Mouse (Mus musculus): ENCODE data around the gene Map7. TPM values are rescaled to one million over a fixed set of nuclear protein-coding genes. Genes with fewer than 3 reads are reported as not detected.

The Map7 gene
- total RNA-seq, 2 experiments from 2014 or later: 102 to 118 TPM

DNA sequence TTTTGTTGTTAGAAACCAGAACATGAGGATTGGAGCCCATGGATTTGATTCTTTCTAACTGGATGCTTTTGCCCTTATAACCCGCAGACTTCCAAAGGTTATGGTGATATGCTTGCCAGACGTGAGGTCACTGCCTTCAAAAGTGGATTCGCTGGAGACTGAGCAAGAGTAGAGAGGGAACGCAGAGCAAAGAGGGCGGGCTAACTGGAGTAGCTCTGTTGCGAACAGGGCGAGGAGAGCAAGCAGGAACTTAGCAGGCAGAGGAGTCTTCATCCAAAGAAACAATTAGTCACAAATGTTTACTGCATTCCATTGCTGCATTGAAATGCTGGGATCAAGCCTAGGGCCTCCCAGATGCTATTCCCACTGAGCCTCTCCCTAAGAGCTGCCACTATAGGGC, 95.0 kb downstream of the Map7 start:
- Histone ChIP-seq H3K4me3 (no peak overlapping the region), H3K27ac (no peak overlapping the region)
- TF ChIP-seq CTCF (IDR thresholded peaks at IDR 0.05): no peak
- intact Hi-C loops (cut with DNase I): loop anchor here (5.0 kb wide), 1 partner anchor 86 kb away; no protein-coding TSS in a partner anchor
- no peak for DNase-seq (ENCODE audit: extremely low spot score in 1 of 2, low spot score in 2 of 2)

GRCm38 (mm10) chr10:20245082-20245481, 96.8 kb downstream of the Map7 start:
- Histone ChIP-seq H3K4me3 (no peak overlapping the region), H3K27ac (no peak overlapping the region)
- DNase-seq (ENCODE audit: extremely low spot score in 1 of 2, low spot score in 2 of 2): no peak
- intact Hi-C loops (cut with DNase I): loop anchor here (2.0 kb wide), 1 partner anchor 74 kb away; no protein-coding TSS in a partner anchor
- TF ChIP-seq CTCF (IDR thresholded peaks at IDR 0.05): no peak

- intact Hi-C loops (cut with DNase I): no loop called here
- no peak for DNase-seq (ENCODE audit: extremely low spot score in 1 of 2, low spot score in 2 of 2)
- no peak overlapping the region for H3K27ac ChIP-seq
Observed at GRCm38 (mm10) chr10:20249091-20249490, 100.8 kb downstream of the Map7 start.

DNA sequence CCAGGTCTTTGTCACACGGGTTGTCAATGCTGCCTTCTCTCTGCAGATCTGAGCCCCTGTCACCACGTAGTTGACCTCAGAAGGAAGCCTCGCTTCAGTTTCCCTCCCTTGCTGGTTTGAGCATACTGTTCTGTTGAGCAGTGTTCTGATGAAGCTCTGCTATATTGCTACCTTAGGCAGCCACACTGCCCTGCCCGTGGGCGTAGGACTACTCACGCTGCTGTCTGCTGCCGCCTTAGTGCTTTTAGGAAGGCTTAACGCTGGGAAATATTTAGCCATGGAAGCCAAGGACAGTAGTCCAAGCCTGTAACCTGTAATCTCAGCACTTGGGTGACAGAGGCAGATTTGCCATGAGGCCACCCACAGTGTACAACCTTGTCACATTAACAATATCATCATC, 107.3 kb downstream of the Map7 start:
- no peak for DNase-seq (ENCODE audit: extremely low spot score in 1 of 2, low spot score in 2 of 2)
- H3K4me3 ChIP-seq: no peak overlapping the region
- H3K27ac ChIP-seq: no peak overlapping the region
- intact Hi-C loops (cut with DNase I): no loop called here
- TF ChIP-seq CTCF (IDR thresholded peaks at IDR 0.05): no peak

More at GRCm38 (mm10) chr10:20249091-20249490, 100.8 kb downstream of the Map7 start:
- H3K4me3 ChIP-seq: no peak overlapping the region
- TF ChIP-seq CTCF (IDR thresholded peaks at IDR 0.05): no peak

DNA sequence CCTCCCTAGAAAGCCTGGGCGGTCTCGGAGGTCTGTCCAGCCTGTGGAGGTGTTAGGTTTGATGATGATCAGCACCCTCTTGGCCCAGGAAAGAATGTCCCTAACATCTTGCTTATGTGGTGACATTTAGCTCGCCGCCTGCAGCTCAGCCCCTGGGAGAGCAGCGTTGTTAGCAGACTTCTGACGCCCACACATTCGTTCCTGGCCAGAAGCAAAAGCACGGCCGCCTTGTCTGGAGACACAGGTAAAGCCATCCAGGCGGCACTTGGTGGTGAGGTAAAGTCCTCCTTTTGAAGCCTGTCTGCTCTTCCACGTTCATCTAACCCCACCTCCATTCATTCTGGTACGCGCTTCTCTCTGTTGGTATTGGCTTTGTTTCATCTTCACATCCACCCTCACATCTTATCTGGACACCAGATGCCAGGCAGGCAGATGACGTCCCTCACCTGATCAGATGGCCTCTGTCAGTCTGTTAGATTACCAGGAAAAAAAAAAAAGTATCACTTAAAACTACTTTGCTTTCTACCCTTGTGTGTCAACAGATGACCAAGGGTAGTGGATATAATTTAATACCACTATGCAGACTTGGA, 108.9 kb downstream of the Map7 start:
- intact Hi-C loops (cut with DNase I): no loop called here

DNA sequence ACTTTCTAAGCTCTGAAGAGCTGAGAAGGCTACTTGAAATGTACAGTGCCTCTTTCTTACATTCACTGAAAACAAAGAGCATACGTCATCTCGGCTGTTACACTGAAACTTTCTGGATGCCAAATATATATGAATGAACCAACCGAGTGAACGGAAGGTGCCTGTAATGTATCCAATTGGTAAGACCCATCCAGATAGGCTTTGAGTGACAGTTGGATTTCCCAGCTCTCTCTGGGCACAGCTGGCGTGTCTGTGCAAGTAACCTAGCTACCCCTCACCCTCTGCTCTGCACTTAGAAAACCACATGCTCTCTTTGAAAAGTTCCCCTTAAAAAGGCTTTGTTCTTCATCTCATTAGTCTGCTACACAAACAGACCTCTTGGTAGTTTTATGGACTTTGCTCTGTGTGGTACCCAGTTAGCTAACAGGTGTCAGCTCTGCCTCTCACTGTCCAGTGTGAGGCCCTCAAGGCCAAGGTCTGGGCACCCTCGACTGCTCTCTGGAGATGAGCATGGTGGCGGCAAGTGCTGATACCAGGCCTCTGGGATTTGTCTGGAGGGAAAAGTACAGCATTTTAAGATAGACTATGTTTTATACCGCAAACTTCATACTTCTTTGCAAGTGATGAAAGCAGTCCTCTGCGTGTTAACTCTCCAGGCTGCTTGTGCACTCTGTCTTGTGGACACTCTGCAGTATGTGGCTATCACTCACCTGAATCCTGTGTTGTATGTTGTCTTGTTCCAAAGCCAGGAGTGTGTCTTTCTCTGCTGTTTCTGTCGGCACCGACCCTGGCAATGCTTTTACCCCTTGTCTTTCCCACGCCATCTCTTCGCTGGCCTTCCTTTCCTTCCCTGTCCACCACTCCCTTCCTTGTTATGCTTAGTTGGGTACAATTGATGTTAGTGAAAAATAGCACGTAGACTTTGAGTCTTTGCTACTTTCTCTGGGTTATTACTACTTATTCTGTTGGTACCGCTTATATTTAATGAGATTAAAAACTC, 109.8 kb downstream of the Map7 start:
- intact Hi-C loops (cut with DNase I): no loop called here
- no peak for DNase-seq (ENCODE audit: extremely low spot score in 1 of 2, low spot score in 2 of 2)
- no peak for TF ChIP-seq CTCF (IDR thresholded peaks at IDR 0.05)
- no peak overlapping the region for H3K4me3 ChIP-seq
- H3K27ac ChIP-seq: no peak overlapping the region

More for the DNA sequence above, 108.9 kb downstream of the Map7 start:
- Histone ChIP-seq H3K27ac (no peak overlapping the region), H3K4me3 (no peak overlapping the region)
- no peak for DNase-seq (ENCODE audit: extremely low spot score in 1 of 2, low spot score in 2 of 2)
- no peak for TF ChIP-seq CTCF (IDR thresholded peaks at IDR 0.05)

GRCm38 (mm10) chr10:20259476-20259875, 111.2 kb downstream of the Map7 start:
- TF ChIP-seq CTCF (IDR thresholded peaks at IDR 0.05): no peak; the same call in 1 of the 2 replicates
- Histone ChIP-seq H3K4me3 (no peak overlapping the region), H3K27ac (no peak overlapping the region)
- no peak for DNase-seq (ENCODE audit: extremely low spot score in 1 of 2, low spot score in 2 of 2)
- intact Hi-C loops (cut with DNase I): no loop called here

- no peak for TF ChIP-seq CTCF (IDR thresholded peaks at IDR 0.05)
- DNase-seq (ENCODE audit: extremely low spot score in 1 of 2, low spot score in 2 of 2): no peak
- intact Hi-C loops (cut with DNase I): no loop called here
- no peak overlapping the region for H3K4me3 ChIP-seq
- H3K27ac ChIP-seq: no peak overlapping the region
Observed at GRCm38 (mm10) chr10:20262896-20263295, 114.6 kb downstream of the Map7 start.

DNA sequence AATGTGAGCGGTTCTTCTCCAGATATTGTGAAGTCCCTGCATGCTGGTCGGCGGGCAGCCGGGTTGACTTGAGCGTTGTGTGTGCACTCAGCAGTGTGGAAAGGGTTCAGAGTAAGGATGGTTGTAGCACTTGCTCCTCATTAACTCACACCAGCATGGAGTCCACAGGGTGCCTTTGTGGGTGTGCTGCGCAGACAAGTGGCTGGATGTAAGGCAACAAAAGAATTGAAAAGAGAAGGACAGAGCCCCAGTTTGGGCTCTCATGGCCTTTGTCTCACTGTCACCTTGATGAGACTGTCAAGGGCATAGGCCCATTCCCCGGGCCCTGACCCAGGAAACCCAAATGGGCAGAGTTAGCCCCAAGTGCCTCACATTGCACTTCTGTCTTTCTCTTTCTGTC, 116.2 kb downstream of the Map7 start:
- Histone ChIP-seq H3K4me3 (no peak overlapping the region), H3K27ac (no peak overlapping the region)
- DNase-seq (ENCODE audit: extremely low spot score in 1 of 2, low spot score in 2 of 2): no peak
- TF ChIP-seq CTCF (IDR thresholded peaks at IDR 0.05): no peak
- intact Hi-C loops (cut with DNase I): no loop called here

GRCm38 (mm10) chr10:20267032-20267431, 118.8 kb downstream of the Map7 start:
- no peak for DNase-seq (ENCODE audit: extremely low spot score in 1 of 2, low spot score in 2 of 2)
- Histone ChIP-seq H3K27ac (no peak overlapping the region), H3K4me3 (no peak overlapping the region)
- TF ChIP-seq CTCF (IDR thresholded peaks at IDR 0.05): no peak
- intact Hi-C loops (cut with DNase I): no loop called here

- TF ChIP-seq CTCF (IDR thresholded peaks at IDR 0.05): no peak
- intact Hi-C loops (cut with DNase I): no loop called here
Observed at GRCm38 (mm10) chr10:20268945-20269344, 120.7 kb downstream of the Map7 start.

DNA sequence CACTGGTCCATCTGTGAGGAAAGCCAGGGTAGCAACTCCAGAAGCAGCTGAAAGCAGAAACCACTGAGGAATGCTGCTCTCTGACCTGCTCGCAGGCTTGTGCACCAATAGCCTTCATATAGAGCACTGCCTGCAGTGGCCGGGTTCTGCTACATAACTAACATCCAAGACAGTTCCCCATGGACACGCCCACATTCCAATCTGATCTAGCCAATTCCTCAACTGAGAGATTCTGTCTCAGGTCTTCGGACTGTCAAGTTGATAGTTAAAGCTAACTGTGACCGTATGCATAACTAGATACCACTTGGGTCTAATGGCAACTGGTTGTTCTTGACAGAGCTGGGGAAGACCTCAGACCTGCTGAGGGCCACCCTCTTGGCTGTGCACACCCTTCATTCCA, 124.1 kb downstream of the Map7 start:
- no peak for DNase-seq (ENCODE audit: extremely low spot score in 1 of 2, low spot score in 2 of 2)
- no peak for TF ChIP-seq CTCF (IDR thresholded peaks at IDR 0.05)
- Histone ChIP-seq H3K27ac (no peak overlapping the region), H3K4me3 (no peak overlapping the region)
- intact Hi-C loops (cut with DNase I): no loop called here

More at GRCm38 (mm10) chr10:20268945-20269344, 120.7 kb downstream of the Map7 start:
- Histone ChIP-seq H3K27ac (no peak overlapping the region), H3K4me3 (no peak overlapping the region)
- DNase-seq (ENCODE audit: extremely low spot score in 1 of 2, low spot score in 2 of 2): no peak
